Mouse (Mus musculus) bone marrow, adult 2 months (tissue): Measurements from ENCODE around the gene Il20ra.

Experiments
- CTCF ChIP-seq: fragments of 200-500 bp; IDR thresholded peaks from 2 replicates; pipeline ENCODE4 v1.5.1; 2011; ENCODE audit warnings: low read length, control low read depth; ENCODE audit not compliant: control insufficient read depth, insufficient read depth
- POLR2A ChIP-seq: fragments of 200-500 bp; IDR thresholded peaks from 2 replicates; pipeline ENCODE4 v1.6.1; 2011; ENCODE audit warnings: low read depth, mild to moderate bottlenecking, control low read depth, low read length, borderline replicate concordance; ENCODE audit not compliant: control insufficient read depth

GRCm38 (mm10) chr10:19722320-19722719, 9.9 kb downstream of the Il20ra start:
- TF ChIP-seq CTCF (no peak), POLR2A (no peak)
